Mouse (Mus musculus) ES-E14 (cell line): ENCODE data around the gene Fiz1. TPM values are rescaled to one million over a fixed set of nuclear protein-coding genes. Genes with fewer than 3 reads are reported as not detected.
A peak's percentile ranks its signal among the peaks of the same experiment; 100 is the strongest.

Experiments used
- DNase-seq: peaks from one replicate; pipeline ENCODE4 v3.0.0-alpha.2; 2013; ENCODE audit warnings: low read depth, low spot score
- H3K27ac ChIP-seq: 2 replicates; pipeline ENCODE4 v1.5.1; 2012; ENCODE audit warnings: low read depth, mild to moderate bottlenecking, low read length, moderate library complexity, mixed read lengths; ENCODE audit not compliant: poor library complexity, insufficient read depth, severe bottlenecking
- H3K36me3 ChIP-seq: 2 replicates; pipeline ENCODE4 v1.6.1; 2012; ENCODE audit warnings: mild to moderate bottlenecking, low read length, moderate library complexity, mixed read lengths; ENCODE audit not compliant: control insufficient read depth, poor library complexity, insufficient read depth, severe bottlenecking
- H3K4me1 ChIP-seq, 2 experiments: fragments of 150-350 bp in 1 of 2; sonication (generic) in 1 of 2; 2 replicates each; pipeline ENCODE4 v1.6.1; 2012; ENCODE audit warnings: low read length in 2 of 2, mild to moderate bottlenecking in 1 of 2, mixed read lengths in 1 of 2; ENCODE audit not compliant: control insufficient read depth in 2 of 2, insufficient read depth in 2 of 2, poor library complexity in 1 of 2
- H3K4me3 ChIP-seq, 2 experiments: fragments of 150-350 bp in 1 of 2; sonication (generic) in 1 of 2; 2 replicates each; pipeline ENCODE4 v1.5.1; 2012; ENCODE audit warnings: low read length in 2 of 2, low read depth in 1 of 2, mild to moderate bottlenecking in 1 of 2, mixed read lengths in 1 of 2; ENCODE audit not compliant: insufficient read depth in 1 of 2, poor library complexity in 1 of 2, severe bottlenecking in 1 of 2
- H3K9ac ChIP-seq: 2 replicates; pipeline ENCODE4 v1.6.1; 2012; ENCODE audit warnings: low read depth, mild to moderate bottlenecking, low read length, mixed read lengths; ENCODE audit not compliant: poor library complexity, insufficient read depth, severe bottlenecking
- H3K9me3 ChIP-seq: fragments of 150-350 bp; sonication (generic); 2 replicates; pipeline ENCODE4 v1.6.1; 2012; ENCODE audit warnings: low read depth, mild to moderate bottlenecking, low read length; ENCODE audit not compliant: control insufficient read depth, insufficient read depth
- CHD2 ChIP-seq: IDR thresholded peaks from 2 replicates; pipeline ENCODE4 v1.6.1; 2014; ENCODE audit warnings: mild to moderate bottlenecking, low read depth, low read length, inconsistent platforms
- HCFC1 ChIP-seq: IDR thresholded peaks from 2 replicates; pipeline ENCODE4 v1.6.1; 2012; ENCODE audit warnings: low read length, inconsistent platforms, borderline replicate concordance; ENCODE audit not compliant: insufficient read depth
- MAFK ChIP-seq: IDR thresholded peaks from 2 replicates; pipeline ENCODE4 v1.6.1; 2014; ENCODE audit warnings: mild to moderate bottlenecking, low read depth, low read length, inconsistent platforms; ENCODE audit not compliant: insufficient read depth
- ZC3H11A ChIP-seq: IDR thresholded peaks from 2 replicates; pipeline ENCODE4 v1.6.1; 2012; ENCODE audit warnings: low read depth, mild to moderate bottlenecking, inconsistent platforms, low read length, borderline replicate concordance
- ZNF384 ChIP-seq: IDR thresholded peaks from 2 replicates; pipeline ENCODE4 v1.6.1; 2012; ENCODE audit warnings: low read depth, low read length, inconsistent platforms
- in situ Hi-C, 2 experiments: fragments of 600-800 bp; cut with MboI; formaldehyde crosslinking; loops; one replicate each; pipeline ENCODE4 v1.15.1; 2025; ENCODE audit warnings: low sequenced_read_pairs in 2 of 2, inconsistent platforms in 1 of 2; ENCODE audit not compliant: unreplicated experiment in 2 of 2
- total RNA-seq: library from RNA; depleted of rRNA; stranded (reverse); fragments of 300-350 nt; gene quantifications from 2 replicates; pipeline ENCODE4 v1.2.3, GENCODE M21; 2012

Gene Fiz1
- total RNA-seq, 1 experiment: 47.4 TPM

GRCm38 (mm10) chr7:4999876-5000275, 14.6 kb downstream of the Fiz1 start:
- Histone ChIP-seq H3K36me3 (no peaks in the 10 kb centered on the region), H3K9ac (no peak overlapping the region), H3K27ac (no peak overlapping the region), H3K4me1 (0 out of 4 replicates have a peak, but pooled peaks cover 0 to 2% of the 10 kb centered on the region in 2 experiments), H3K4me3 (no peak overlapping the region), H3K9me3 (no peaks in the 10 kb centered on the region)
- DNase-seq: no peak
- TF ChIP-seq ZC3H11A (no peak), CHD2 (no peak), MAFK (no peak), HCFC1 (no peak), ZNF384 (no peak)
- in situ Hi-C loops: no loop called here

GRCm38 (mm10) chr7:4996934-4997333, 17.6 kb downstream of the Fiz1 start:
- H3K9ac ChIP-seq: no peak overlapping the region
- H3K4me3 ChIP-seq: 0 out of 4 replicates have a peak overlapping the region, but pooled peaks of 1 of the 2 experiments have one; percentile 65

DNA sequence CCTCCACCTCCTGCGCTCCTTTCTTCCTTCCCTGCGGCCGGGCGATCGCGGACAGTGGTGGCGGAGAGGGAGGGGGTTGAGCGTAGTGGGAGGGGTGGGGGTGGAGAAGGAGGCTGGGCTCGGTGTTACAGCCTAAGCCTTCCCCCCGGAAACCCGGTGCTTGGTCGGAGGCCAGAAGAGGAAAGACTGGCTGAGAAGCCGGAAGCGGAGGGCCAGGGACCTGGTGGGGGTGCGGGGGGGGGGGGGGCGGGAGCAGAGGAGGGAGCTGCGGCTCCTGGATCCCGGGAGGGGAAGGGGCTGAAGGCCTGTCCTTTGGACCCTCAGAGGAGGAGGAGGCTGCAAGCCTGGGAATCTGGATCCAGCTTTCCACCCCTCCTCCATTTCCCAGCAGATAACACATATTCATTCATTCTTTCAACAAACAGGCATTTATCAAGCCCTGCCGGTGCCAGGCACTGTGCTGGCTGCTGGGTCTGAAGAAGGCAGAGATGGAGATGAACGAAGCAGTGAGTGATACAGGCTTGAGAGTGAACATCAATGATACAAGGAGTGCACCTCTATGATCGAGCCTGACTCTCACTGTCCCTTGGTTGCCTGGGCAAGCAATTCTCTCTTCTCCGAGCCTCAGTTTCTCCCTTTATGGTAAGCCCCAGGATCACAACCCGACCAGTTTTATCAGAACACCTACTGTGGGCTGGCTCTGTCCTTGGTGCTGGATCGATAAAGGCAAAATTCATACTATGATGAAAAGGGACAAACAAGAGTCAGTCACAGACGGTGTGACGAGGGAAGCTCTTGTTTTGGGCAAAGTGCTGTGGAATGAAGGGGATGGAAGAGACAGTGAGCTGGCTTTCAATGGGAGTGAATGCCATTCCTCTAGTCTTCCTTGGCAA, 18.2 kb downstream of the Fiz1 start, which contains the start of gene Zfp579:
Zfp579 (minus strand) TSS at position 156 of the 893 bp plus-strand sequence.
- DNase-seq: no peak
- Histone ChIP-seq H3K9me3 (no peaks in the 10 kb centered on the region), H3K27ac (no peak within 1 kb of the TSS), H3K4me3 (peak within 1 kb of the TSS; percentile 85 to 86), H3K36me3 (no peaks in the 10 kb centered on the region), H3K9ac (peak within 1 kb of the TSS; percentile 72), H3K4me1 (peaks cover 0 to 3% of the 10 kb centered on the region in 2 experiments; a peak in 1 of 4 replicates)
- in situ Hi-C loops: no loop called here
- no peak for TF ChIP-seq ZC3H11A
- no peak for TF ChIP-seq CHD2
- TF ChIP-seq HCFC1: no peak
- TF ChIP-seq MAFK: no peak
- no peak for TF ChIP-seq ZNF384

More at GRCm38 (mm10) chr7:4996934-4997333, 17.6 kb downstream of the Fiz1 start:
- DNase-seq: no peak
- Histone ChIP-seq H3K27ac (no peak overlapping the region), H3K36me3 (no peaks in the 10 kb centered on the region), H3K9me3 (no peaks in the 10 kb centered on the region), H3K4me1 (peaks cover 0 to 3% of the 10 kb centered on the region in 2 experiments; a peak in 1 of 4 replicates)
- in situ Hi-C loops: no loop called here
- TF ChIP-seq CHD2 (no peak), ZC3H11A (no peak), ZNF384 (no peak), MAFK (no peak), HCFC1 (no peak)

GRCm38 (mm10) chr7:4995268-4996002, 19.1 kb downstream of the Fiz1 start:
- no peak for TF ChIP-seq CHD2
- TF ChIP-seq ZC3H11A: no peak
- 0 out of 2 replicates have a peak, but pooled peaks have one; percentile 7 for TF ChIP-seq HCFC1
- in situ Hi-C loops: no loop called here
- peak overlapping the region; percentile 72 for H3K9ac ChIP-seq
- peaks cover 0 to 3% of the 10 kb centered on the region in 2 experiments; a peak in 1 of 4 replicates for H3K4me1 ChIP-seq
- H3K4me3 ChIP-seq: peak overlapping the region; percentile 85 to 86
- DNase-seq: no peak
- H3K9me3 ChIP-seq: no peaks in the 10 kb centered on the region
- no peak overlapping the region for H3K27ac ChIP-seq
- no peaks in the 10 kb centered on the region for H3K36me3 ChIP-seq
